Mouse (Mus musculus): ENCODE measurements at regions not wholly inside any gene's neighbourhood (a gene's known extent, or its start where the extent isn't known, plus 50 kb on each side); places are given as distances from the start of the nearest gene placed in this dataset.
A peak's percentile ranks its signal among the peaks of the same experiment; 100 is the strongest.

GRCm38 (mm10) chr6:99827625-99828024 is 101.4 kb upstream of the Prok2 start:
- no peak for DNase-seq (ENCODE audit: low spot score in 2 of 2)

- no peak for DNase-seq (ENCODE audit: low spot score in 2 of 2)
These were observed 98.6 kb upstream of the Prok2 start for GRCm38 (mm10) chr6:99824808-99825207.

- no peak for DNase-seq (ENCODE audit: low spot score in 2 of 2)
These were observed 96.3 kb upstream of the Prok2 start for GRCm38 (mm10) chr6:99822471-99822870.

GRCm38 (mm10) chr6:99819255-99819929 is 93.2 kb upstream of the Prok2 start:
- DNase-seq (ENCODE audit: low spot score in 2 of 2) = no peak

DNA sequence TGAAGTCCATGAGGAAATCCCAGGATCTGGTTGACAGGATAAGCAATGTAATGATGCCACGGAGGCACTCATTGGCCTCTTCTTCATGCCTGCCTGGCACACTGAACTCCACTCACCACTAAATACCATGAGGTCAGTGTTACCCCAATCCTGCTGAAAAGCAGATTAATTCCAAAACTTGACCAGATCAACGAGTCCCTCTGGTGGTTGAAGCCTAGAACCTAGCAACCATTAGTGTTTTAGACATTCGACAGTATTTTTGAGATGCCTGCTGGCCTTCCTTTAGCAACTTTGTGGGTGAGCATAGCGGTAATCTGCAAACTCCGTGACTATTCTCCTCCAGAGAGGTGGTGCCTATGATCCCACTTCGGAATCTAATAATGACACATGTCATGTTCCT is 92.3 kb upstream of the Prok2 start:
- DNase-seq (ENCODE audit: low spot score in 2 of 2) = no peak

GRCm38 (mm10) chr6:99817245-99817644 is 91.1 kb upstream of the Prok2 start:
- no peak for DNase-seq (ENCODE audit: low spot score in 2 of 2)

- DNase-seq (ENCODE audit: low spot score in 2 of 2) = no peak
These were observed 86.9 kb upstream of the Prok2 start for GRCm38 (mm10) chr6:99813102-99813501.

GRCm38 (mm10) chr6:99811842-99812241 is 85.7 kb upstream of the Prok2 start:
- DNase-seq (ENCODE audit: low spot score in 2 of 2) = no peak

- peak; percentile 51 to 52 for DNase-seq (ENCODE audit: low spot score in 2 of 2)
These were observed 85.0 kb upstream of the Prok2 start for GRCm38 (mm10) chr6:99810974-99811798.

DNA sequence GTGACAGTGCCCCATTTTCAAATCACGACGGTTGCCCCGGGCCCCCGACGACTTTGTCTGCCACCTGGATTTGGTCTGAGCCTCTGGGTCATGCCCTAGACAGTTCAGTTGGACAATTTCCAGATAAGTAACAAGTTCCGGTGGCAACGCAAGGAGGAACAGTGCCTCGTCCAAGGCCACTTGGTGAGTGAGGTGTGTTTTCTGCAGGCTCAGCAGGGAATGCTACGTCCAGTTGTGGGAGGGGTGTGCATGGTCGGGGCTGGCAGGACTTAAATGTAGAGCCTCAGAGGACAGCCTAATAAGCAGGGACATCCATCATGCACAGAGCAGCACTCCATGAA is 78.7 kb upstream of the Prok2 start:
- DNase-seq (ENCODE audit: low spot score in 2 of 2) = no peak

DNA sequence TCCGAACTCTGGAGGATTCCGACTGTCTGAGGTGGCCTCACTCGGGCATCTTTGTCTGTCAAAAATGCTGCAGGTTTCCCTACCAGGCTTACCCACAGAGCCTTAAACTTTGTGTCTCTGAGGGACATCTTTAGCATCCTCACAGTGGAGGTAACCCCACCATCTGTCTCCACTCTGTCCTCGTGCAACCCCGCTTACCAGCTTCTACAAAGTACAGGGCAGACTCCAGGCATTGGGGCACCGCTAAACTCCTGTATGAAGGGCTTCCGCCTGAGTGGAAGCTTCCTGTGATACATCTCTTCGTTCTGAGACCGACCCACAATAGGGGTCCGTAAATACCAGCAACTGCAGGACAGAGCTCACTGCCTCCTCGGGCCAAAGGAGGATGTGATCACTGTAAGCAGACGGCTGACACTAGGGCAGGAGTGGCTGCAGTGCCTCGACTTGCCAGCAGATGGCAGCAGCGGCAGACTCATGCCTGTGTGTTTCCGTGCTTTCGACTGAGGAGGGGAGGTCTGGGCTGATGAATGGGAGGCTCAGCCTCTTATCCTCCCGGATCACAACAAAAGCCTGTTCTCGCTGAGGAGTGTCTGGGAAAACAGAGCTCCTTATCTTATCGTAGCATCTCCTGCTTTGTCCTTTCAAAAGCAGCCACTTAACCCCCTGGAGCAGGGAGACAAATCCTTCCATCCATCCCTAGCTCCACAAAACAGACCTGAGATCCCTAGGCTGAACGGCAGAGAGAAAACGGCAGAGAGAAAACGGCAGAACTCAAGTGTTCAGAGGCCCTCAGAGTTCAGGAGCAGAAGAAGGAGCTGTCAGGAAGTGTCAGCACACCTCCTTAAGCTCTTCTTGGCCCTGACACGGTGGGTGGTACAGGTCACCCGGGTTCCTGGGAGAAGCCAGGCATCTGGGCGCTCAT is 78.1 kb upstream of the Prok2 start:
- peak; percentile 68 to 91 for DNase-seq (ENCODE audit: low spot score in 2 of 2)

GRCm38 (mm10) chr6:99800919-99801318 is 74.7 kb upstream of the Prok2 start:
- no peak for DNase-seq (ENCODE audit: low spot score in 2 of 2)

DNA sequence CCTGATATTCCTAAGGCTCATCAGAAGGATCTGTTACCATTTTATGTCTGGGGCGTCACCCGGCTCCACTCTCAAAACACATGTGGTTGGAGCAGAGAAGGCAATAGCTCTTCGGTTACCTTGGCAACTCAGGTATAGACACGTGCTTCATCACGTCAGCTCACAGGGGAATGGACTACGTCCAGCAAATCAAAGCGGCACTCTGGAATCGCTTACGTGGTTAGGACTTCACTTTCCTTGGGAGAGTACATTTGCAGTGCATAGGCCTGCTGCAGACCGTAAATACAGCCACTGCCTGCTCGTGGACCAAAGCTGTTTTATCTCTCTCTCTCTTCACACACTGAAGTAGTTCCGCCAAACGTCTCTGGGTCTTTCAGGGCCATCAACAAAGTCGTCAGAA is 74.1 kb upstream of the Prok2 start:
- DNase-seq (ENCODE audit: low spot score in 2 of 2) = no peak

DNA sequence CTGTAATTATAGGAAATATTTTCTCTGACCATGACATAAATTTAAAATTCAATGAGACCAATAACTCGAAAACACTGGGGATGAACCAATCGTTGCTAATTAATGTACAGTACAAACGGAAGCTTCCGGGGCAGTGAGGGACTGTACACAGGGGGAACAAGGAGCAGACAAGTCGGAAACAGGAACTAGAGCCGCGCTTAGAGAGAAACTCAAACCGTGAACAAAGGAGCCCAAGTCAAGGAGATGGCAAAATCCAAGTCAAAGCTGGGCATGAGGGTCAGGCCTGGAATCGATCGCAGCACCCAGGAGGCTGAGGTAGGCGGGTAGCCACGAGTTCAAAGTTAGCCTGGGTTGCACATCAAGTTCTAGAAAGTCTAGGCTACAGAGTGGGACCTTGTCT is 70.2 kb upstream of the Prok2 start:
- no peak for DNase-seq (ENCODE audit: low spot score in 2 of 2)

DNA sequence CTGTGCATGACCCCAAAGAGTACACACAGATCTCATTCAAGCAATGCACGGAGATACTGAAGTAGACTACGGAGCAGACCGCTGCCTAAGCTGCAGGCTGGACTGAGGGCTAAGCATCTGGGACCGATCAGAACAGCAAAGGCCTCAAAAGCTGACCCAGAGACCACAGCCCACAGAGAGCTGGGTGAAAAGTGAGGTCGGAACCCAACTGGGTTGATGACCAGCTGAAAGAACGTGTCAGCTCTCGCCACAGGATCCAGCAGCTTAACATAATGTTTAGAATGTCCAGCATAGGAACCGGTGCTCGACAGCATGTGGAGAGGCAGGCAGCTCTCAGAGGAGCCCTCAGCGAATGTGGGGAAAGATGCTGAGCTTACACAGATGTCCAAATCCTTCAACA is 67.4 kb upstream of the Prok2 start:
- DNase-seq (ENCODE audit: low spot score in 2 of 2) = no peak

DNA sequence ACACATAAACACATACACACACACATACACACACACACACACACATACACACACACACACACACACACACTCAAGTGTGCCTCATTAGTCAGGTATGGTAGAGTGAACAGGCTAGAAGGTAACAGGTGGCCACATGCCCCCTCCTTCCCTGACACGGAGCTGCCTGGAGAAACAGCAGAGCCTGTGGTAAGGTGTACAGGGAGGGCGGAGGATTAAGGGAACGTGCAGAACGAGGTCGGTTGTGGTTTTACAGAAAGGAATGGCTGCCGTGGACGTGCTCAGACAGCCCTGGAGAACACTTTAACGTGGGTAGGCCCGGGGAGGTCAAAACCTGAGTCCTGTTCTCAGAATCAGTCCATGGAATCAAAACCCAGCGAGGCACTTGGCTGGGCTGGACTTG is 66.2 kb upstream of the Prok2 start:
- no peak for DNase-seq (ENCODE audit: low spot score in 2 of 2)

DNA sequence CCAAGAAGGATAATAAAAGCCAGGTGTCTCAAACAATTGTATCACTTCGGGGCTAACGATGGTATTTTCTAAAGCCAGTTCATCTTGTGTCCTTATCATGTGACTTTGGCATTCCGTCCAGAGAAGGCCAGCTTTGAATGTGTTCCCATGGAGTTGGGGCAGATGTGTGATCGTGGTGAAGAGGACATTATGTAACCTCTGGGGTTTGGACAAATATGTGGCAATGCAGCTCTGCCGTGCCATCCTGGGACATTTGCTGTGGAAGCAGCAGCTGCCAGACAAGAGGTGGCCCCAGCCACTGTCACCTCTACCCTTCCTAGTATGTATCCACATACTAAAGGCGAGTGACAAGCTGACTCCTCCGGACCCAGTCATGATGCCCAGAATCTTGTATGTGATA is 60.8 kb upstream of the Prok2 start:
- DNase-seq (ENCODE audit: low spot score in 2 of 2) = no peak

DNA sequence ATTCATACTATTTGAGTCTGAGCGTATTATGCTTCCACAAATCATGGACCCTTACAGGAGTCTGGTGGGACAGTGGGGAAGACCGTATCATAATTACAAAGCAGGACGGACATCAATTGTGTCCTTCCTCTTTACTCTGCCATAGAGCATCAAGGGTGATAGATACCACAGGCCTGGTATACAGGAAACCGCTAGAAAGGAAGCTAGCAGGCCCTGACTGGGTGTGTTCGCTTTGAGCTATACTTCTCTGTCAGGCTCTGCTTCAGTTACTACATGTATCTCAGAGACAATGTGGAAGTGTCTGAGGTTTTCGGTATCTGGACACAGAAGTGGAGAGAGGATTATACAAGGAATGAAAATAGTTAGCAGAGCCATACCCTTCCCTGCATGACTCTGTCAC is 59.0 kb upstream of the Prok2 start:
- no peak for DNase-seq (ENCODE audit: low spot score in 2 of 2)

- no peak for DNase-seq (ENCODE audit: low spot score in 2 of 2)
These were observed 58.6 kb upstream of the Prok2 start for GRCm38 (mm10) chr6:99784804-99785203.

DNA sequence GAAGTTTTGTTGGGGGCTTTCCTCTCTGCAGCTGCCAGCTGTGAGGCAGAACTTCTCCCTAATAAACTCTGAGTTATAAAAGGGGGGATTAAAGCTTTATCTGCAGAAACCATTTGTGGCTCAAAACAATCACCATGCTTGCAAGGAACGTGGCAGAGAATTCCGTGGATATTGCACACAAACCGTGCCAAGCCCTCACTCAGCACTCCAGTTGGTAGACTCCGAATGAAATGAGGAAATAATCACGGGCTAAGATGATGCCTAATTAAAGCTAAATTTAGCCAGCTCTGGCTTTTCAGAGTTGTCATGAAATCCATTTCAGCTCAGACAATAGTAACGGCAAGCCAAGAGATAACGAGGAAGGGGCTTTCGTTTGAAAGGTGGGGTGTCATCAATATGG is 58.1 kb upstream of the Prok2 start:
- no peak for DNase-seq (ENCODE audit: low spot score in 2 of 2)

GRCm38 (mm10) chr6:99782996-99783395 is 56.8 kb upstream of the Prok2 start:
- no peak for DNase-seq (ENCODE audit: low spot score in 2 of 2)

Measured in frontal cortex, postnatal 10 days (tissue).